Mouse (Mus musculus) olfactory bulb, adult 2 months (tissue): Measurements from ENCODE around the gene Samd14. TPM values are rescaled to one million over a fixed set of nuclear protein-coding genes. Genes with fewer than 3 reads are reported as not detected.

Experiments
- H3K27ac ChIP-seq: fragments of 200-500 bp; 2 replicates; pipeline ENCODE4 v1.5.1; 2012; ENCODE audit warnings: low read depth, low read length; ENCODE audit not compliant: insufficient read depth
- H3K4me1 ChIP-seq: fragments of 200-500 bp; 2 replicates; pipeline ENCODE4 v1.6.1; 2012; ENCODE audit warnings: low read length; ENCODE audit not compliant: control insufficient read depth, insufficient read depth
- H3K4me3 ChIP-seq: fragments of 200-500 bp; 2 replicates; pipeline ENCODE4 v1.5.1; 2012; ENCODE audit warnings: mild to moderate bottlenecking, low read depth, low read length, moderate library complexity; ENCODE audit not compliant: insufficient read depth
- CTCF ChIP-seq: fragments of 200-500 bp; IDR thresholded peaks from 2 replicates; pipeline ENCODE4 v1.5.1; 2012; ENCODE audit warnings: low read depth, mild to moderate bottlenecking, low read length, moderate library complexity; ENCODE audit not compliant: insufficient read depth
- POLR2A ChIP-seq: fragments of 200-500 bp; IDR thresholded peaks from 2 replicates; pipeline ENCODE4 v1.6.1; 2012; ENCODE audit warnings: mild to moderate bottlenecking, low read depth, low read length, moderate library complexity; ENCODE audit not compliant: insufficient read depth
- WGBS: fragments of 180-500 bp; shearing (Covaris S2); methylation state at CpG from one replicate; pipeline ENCODE4 v1.1.7; 2018; 5-methylcytosine and 5-hydroxymethylcytosine counted together
- polyA plus RNA-seq: library from polyadenylated mRNA; stranded (reverse); fragments of >200 nt; gene quantifications from 2 replicates; pipeline ENCODE4 v1.2.4, GENCODE M21; 2012; ENCODE audit warnings: low replicate concordance; ENCODE audit not compliant: missing spikeins, insufficient read depth, insufficient read length

Samd14 gene
- polyA plus RNA-seq, 1 experiment = not detected

- Histone ChIP-seq H3K4me1 (peaks cover 56% of the 10 kb centered on the region), H3K4me3 (no peak overlapping the region), H3K27ac (0 out of 2 replicates have a peak overlapping the region, but pooled peaks have one; percentile 1)
- TF ChIP-seq POLR2A (no peak), CTCF (no peak)
- WGBS = 37% methylated on average over 4 of the region's 4 CpGs
These were observed 9.1 kb upstream of the Samd14 start for GRCm38 (mm10) chr11:95000548-95000947.

GRCm38 (mm10) chr11:95001058-95001457 lies 8.6 kb upstream of the Samd14 start:
- peaks cover 56% of the 10 kb centered on the region for H3K4me1 ChIP-seq
- WGBS = 3% methylated on average over 8 of the region's 8 CpGs
- no peak overlapping the region for H3K4me3 ChIP-seq
- 0 out of 2 replicates have a peak overlapping the region, but pooled peaks have one; percentile 1 for H3K27ac ChIP-seq
- TF ChIP-seq CTCF = peak; percentile 5; the same call in 1 of the 2 replicates
- TF ChIP-seq POLR2A = no peak

GRCm38 (mm10) chr11:95001584-95002347 lies 7.9 kb upstream of the Samd14 start:
- H3K27ac ChIP-seq = no peak overlapping the region
- TF ChIP-seq CTCF = no peak
- no peak for TF ChIP-seq POLR2A
- H3K4me3 ChIP-seq = no peak overlapping the region
- 89% methylated on average over 21 of the region's 21 CpGs for WGBS
- peaks cover 56% of the 10 kb centered on the region for H3K4me1 ChIP-seq

- 0 out of 2 replicates have a peak, but pooled peaks have one; percentile 18 for TF ChIP-seq POLR2A
- TF ChIP-seq CTCF = no peak
- H3K4me3 ChIP-seq = no peak overlapping the region
- no peak overlapping the region for H3K27ac ChIP-seq
- H3K4me1 ChIP-seq = peaks cover 51% of the 10 kb centered on the region
- WGBS = 91% methylated on average over 8 of the region's 8 CpGs
These were observed 7.0 kb upstream of the Samd14 start for GRCm38 (mm10) chr11:95002705-95003104.

- Histone ChIP-seq H3K4me3 (no peak overlapping the region), H3K27ac (no peak overlapping the region)
- 78% methylated on average over 12 of the region's 12 CpGs for WGBS
These were observed 5.3 kb upstream of the Samd14 start for GRCm38 (mm10) chr11:95004136-95004936.

GRCm38 (mm10) chr11:95004937-95005198 lies 4.8 kb upstream of the Samd14 start:
- no peak overlapping the region for H3K27ac ChIP-seq
- 66% methylated on average over 6 of the region's 6 CpGs for WGBS
- no peak overlapping the region for H3K4me3 ChIP-seq
- peaks cover 45% of the 10 kb centered on the region for H3K4me1 ChIP-seq
- TF ChIP-seq POLR2A (no peak), CTCF (no peak)

More at GRCm38 (mm10) chr11:95004136-95004936, 5.3 kb upstream of the Samd14 start:
- no peak for TF ChIP-seq POLR2A
- no peak for TF ChIP-seq CTCF
- peaks cover 46% of the 10 kb centered on the region for H3K4me1 ChIP-seq

GRCm38 (mm10) chr11:95006038-95006437 lies 3.6 kb upstream of the Samd14 start:
- TF ChIP-seq CTCF = no peak
- TF ChIP-seq POLR2A = no peak
- no peak overlapping the region for H3K4me3 ChIP-seq
- 42% methylated on average over 4 of the region's 4 CpGs for WGBS
- H3K4me1 ChIP-seq = peaks cover 35% of the 10 kb centered on the region
- H3K27ac ChIP-seq = no peak overlapping the region

- WGBS = 2% methylated on average over 27 of the region's 27 CpGs
These were observed 3.0 kb upstream of the Samd14 start for GRCm38 (mm10) chr11:95006525-95007219.

GRCm38 (mm10) chr11:95007418-95007817 lies 2.3 kb upstream of the Samd14 start:
- H3K27ac ChIP-seq = no peak overlapping the region
- WGBS = 71% methylated on average over 3 of the region's 3 CpGs
- TF ChIP-seq POLR2A (no peak), CTCF (no peak)
- H3K4me1 ChIP-seq = peaks cover 36% of the 10 kb centered on the region
- no peak overlapping the region for H3K4me3 ChIP-seq

More at GRCm38 (mm10) chr11:95006525-95007219, 3.0 kb upstream of the Samd14 start:
- TF ChIP-seq CTCF (no peak), POLR2A (no peak)
- H3K27ac ChIP-seq = peak overlapping the region; percentile 45; the same call in 1 of the 2 replicates
- H3K4me1 ChIP-seq = peaks cover 36% of the 10 kb centered on the region
- no peak overlapping the region; the same call in 1 of the 2 replicates for H3K4me3 ChIP-seq
